In the genomic region with DNA sequence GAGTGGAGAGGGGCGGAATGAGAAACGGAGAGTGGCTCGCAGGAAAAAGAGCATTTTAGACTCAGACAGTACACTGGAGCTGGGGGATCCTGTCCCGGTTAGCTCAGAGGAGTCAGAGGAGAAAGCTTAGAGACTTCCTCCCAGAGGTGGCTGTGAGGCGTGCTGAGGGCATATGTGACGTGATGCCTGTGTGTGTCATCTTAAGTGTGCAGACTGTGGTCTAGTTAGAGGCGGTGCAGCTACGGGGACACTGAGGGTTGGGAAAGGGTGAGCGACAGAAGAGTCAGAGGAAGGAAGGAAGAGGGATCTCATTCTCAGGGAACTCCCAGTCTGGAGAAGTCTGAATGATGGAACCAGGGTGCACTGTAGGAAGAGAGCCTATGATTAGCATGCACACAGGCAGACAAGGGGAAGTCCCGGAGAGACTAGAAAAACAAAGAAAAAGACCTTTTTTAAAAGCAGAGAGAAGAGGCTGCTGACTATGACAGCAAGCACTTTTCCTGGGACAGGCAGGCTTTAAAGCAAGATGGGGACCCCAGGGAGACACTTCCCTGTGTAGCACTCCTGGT, we compare ENCODE assay signal across 11 mouse cellular contexts. TPM values are rescaled to one million over a fixed set of nuclear protein-coding genes. Genes with fewer than 3 reads are reported as not detected.
A peak's percentile ranks its signal among the peaks of the same experiment; 100 is the strongest.
DNase-seq lines count a peak whose midpoint lies in the region; ATAC-seq and TF ChIP-seq lines count a peak whose summit lies in the region.
"Had no signal": no experiment of that assay in that cellular context is flagged by ENCODE, and none has a peak within 500 bp of the region (broad histone marks: within the 10 kb centered on the region; RNA-seq: fewer than 3 reads in every experiment).

No protein-coding gene starts in this region.

- H3K4me2 ChIP-seq in hindbrain, embryonic 13.5 days, result no peak overlapping the region
- H3K4me2 ChIP-seq in hindbrain, embryonic 14.5 days (replicated peaks), result no peak overlapping the region
- H3K4me2 ChIP-seq in liver, postnatal 0 days (ENCODE audit: low read depth, low read length), result no peak overlapping the region

- no peak overlapping the region for H3K4me3 ChIP-seq in hindbrain, embryonic 13.5 days
- H3K4me3 ChIP-seq in hindbrain, embryonic 14.5 days (replicated peaks; ENCODE audit: low read length), result no peak overlapping the region
- H3K4me3 ChIP-seq in liver, postnatal 0 days (ENCODE audit: low read depth, low read length), result no peak overlapping the region

- DNase-seq in hindbrain, embryonic 14.5 days (ENCODE audit: low spot score), result no peak
- DNase-seq in B cell, adult 2 months, result peak; percentile 2 to 3
- DNase-seq in T-cell, adult 2 months (ENCODE audit: low spot score), result peak; percentile 25
- no peak for DNase-seq in liver, postnatal 0 days
- no peak for DNase-seq in spleen, postnatal 14 days (ENCODE audit: low spot score in 2 of 2)
- DNase-seq in frontal cortex, postnatal 14 days (ENCODE audit: low spot score in 2 of 2), result no peak
- DNase-seq: cerebellum, postnatal 25 days; thymus, postnatal 14 days had no signal

- no peak overlapping the region for H3K9ac ChIP-seq in hindbrain, embryonic 13.5 days
- H3K9ac ChIP-seq in hindbrain, embryonic 14.5 days, result no peak overlapping the region
- H3K9ac ChIP-seq in liver, postnatal 0 days (replicated peaks), result no peak overlapping the region
- H3K9ac ChIP-seq: liver, embryonic 14.5 days had no signal

- WGBS in hindbrain, embryonic 13.5 days, result 74% methylated on average over 10 of the region's 10 CpGs
- 77% methylated on average over 10 of the region's 10 CpGs for WGBS in hindbrain, embryonic 14.5 days
- WGBS in liver, postnatal 0 days (ENCODE audit: insufficient replicate concordance), result 62% methylated on average over 10 of the region's 10 CpGs

- peak overlapping the region; percentile 24; the same call in 1 of the 2 replicates for H3K27ac ChIP-seq in hindbrain, embryonic 13.5 days
- no peak overlapping the region for H3K27ac ChIP-seq in hindbrain, embryonic 14.5 days
- H3K27ac ChIP-seq in liver, postnatal 0 days (ENCODE audit: low read depth), result 0 out of 2 replicates have a peak overlapping the region, but pooled peaks have one; percentile 44
- H3K27ac ChIP-seq: liver, embryonic 14.5 days had no signal

- ATAC-seq in hindbrain, embryonic 13.5 days (ENCODE audit: low FRiP score), result no peak
- ATAC-seq in hindbrain, embryonic 14.5 days (ENCODE audit: low FRiP score), result no peak
- peak; percentile 41; the same call in 1 of the 2 replicates for ATAC-seq in liver, postnatal 0 days
- ATAC-seq: Patski had no signal

- H3K9me3 ChIP-seq in hindbrain, embryonic 13.5 days, result no peaks in the 10 kb centered on the region
- H3K9me3 ChIP-seq in hindbrain, embryonic 14.5 days (ENCODE audit: control insufficient read depth, low read length), result no peaks in the 10 kb centered on the region
- H3K9me3 ChIP-seq in liver, postnatal 0 days (ENCODE audit: low read length), result no peaks in the 10 kb centered on the region

- no peaks in the 10 kb centered on the region for H3K27me3 ChIP-seq in hindbrain, embryonic 13.5 days
- no peaks in the 10 kb centered on the region for H3K27me3 ChIP-seq in hindbrain, embryonic 14.5 days (ENCODE audit: control insufficient read depth, insufficient read depth, low read length)
- no peaks in the 10 kb centered on the region for H3K27me3 ChIP-seq in liver, postnatal 0 days (ENCODE audit: insufficient read depth, low read length)
- H3K27me3 ChIP-seq: Patski had no signal

- no peak for TF ChIP-seq EP300 in liver, postnatal 0 days (IDR thresholded peaks at IDR 0.05; ENCODE audit: low read depth)

- no peaks in the 10 kb centered on the region for H3K36me3 ChIP-seq in hindbrain, embryonic 13.5 days
- no peaks in the 10 kb centered on the region for H3K36me3 ChIP-seq in hindbrain, embryonic 14.5 days (replicated peaks; ENCODE audit: control insufficient read depth, insufficient read depth)
- H3K36me3 ChIP-seq in liver, postnatal 0 days (replicated peaks; ENCODE audit: insufficient read depth, low read length), result no peaks in the 10 kb centered on the region

- peaks cover 28% of the 10 kb centered on the region for H3K4me1 ChIP-seq in hindbrain, embryonic 13.5 days (replicated peaks)
- H3K4me1 ChIP-seq in hindbrain, embryonic 14.5 days (replicated peaks; ENCODE audit: control insufficient read depth, insufficient read depth, low read length), result no peaks in the 10 kb centered on the region
- no peaks in the 10 kb centered on the region for H3K4me1 ChIP-seq in liver, postnatal 0 days (ENCODE audit: insufficient read depth)

- no peak for TF ChIP-seq CTCF in liver, postnatal 0 days (IDR thresholded peaks at IDR 0.05; ENCODE audit: low read depth)

RNA-seq across cellular contexts. Expression of gene Atp2b4, which starts 28.9 kb away (rescaled TPM):
- polyA plus RNA-seq in hindbrain, embryonic 13.5 days (2015; fragmentation: Nextera tagmentation; extraction: Ambion mirVana), result 12.1 and 13.1 TPM in 2 replicates
- 21.1 and 23.3 TPM in 2 replicates for polyA plus RNA-seq in hindbrain, embryonic 14.5 days (2014; fragmentation: Nextera tagmentation; extraction: Ambion mirVana)
- 6.6 and 9.9 TPM in 2 replicates for polyA plus RNA-seq in liver, postnatal 0 days (2015; fragmentation: Nextera tagmentation; extraction: Ambion mirVana)

Comparison
In these comparisons a context has a peak if more than half of its experiments do, and no peak if none do; other contexts are left out.
1. DNase-seq: peak in B cell, adult 2 months (2 of 2) and T-cell, adult 2 months (single experiment); none in hindbrain, embryonic 14.5 days (single experiment), liver, postnatal 0 days (single experiment), spleen, postnatal 14 days (0 of 2) and frontal cortex, postnatal 14 days (0 of 2).